Mouse (Mus musculus) testis, adult 2 months (tissue): Measurements from ENCODE around the gene Tns4.

Source experiments
- CTCF ChIP-seq: fragments of 200-500 bp; IDR thresholded peaks from 2 replicates; pipeline ENCODE4 v1.5.1; 2012; ENCODE audit warnings: low read depth, mild to moderate bottlenecking, inconsistent platforms, low read length, moderate library complexity; ENCODE audit not compliant: control insufficient read depth, insufficient read depth, insufficient replicate concordance
- POLR2A ChIP-seq: fragments of 200-500 bp; IDR thresholded peaks from 2 replicates; pipeline ENCODE4 v1.6.1; 2012; ENCODE audit warnings: low read depth, mild to moderate bottlenecking, inconsistent platforms, low read length, moderate library complexity; ENCODE audit not compliant: control insufficient read depth

DNA sequence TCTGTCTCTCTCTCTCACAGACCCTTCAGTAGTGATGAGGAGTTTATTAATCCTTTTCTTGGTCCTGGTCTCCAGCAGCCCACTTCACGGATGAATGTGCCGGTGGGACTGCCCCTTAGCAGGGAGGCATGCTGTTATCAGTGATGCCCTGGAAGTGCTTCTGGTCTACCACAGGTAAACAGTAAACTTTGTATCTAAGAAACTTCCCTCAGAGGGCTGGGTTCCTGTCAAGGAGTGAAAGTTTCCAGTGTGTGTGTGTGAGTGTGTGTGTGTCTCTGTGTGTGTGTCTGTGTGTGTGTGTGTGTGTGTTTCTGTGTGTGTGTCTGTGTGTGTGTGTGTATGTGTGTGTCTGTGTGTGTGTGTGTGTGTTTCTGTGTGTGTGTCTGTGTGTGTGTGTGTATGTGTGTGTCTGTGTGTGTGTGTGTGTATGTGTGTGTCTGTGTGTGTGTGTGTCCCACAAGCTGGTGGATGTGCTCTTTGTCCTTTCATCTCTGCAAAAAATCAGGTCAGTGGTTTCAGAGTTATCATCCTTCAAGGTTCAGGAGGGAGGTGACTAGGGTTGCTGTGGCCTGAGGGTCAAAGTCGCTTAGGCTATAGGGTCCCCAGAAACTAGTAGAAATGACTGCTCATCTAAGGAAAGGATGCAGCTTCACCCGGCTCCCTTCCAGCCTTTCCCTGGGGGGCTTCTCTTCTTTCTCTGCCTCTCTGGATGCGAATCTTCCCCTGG lies 41.8 kb upstream of the Tns4 start:
- TF ChIP-seq CTCF (no peak), POLR2A (no peak)
